Mouse (Mus musculus) CD8-positive naive resting alpha-beta T cell, adult 57 days (primary cell): ENCODE results near the gene Rab33b. TPM values are rescaled to one million over a fixed set of nuclear protein-coding genes. Genes with fewer than 3 reads are reported as not detected.

Source experiments
- total RNA-seq: library from RNA; stranded (reverse); gene quantifications from one replicate; pipeline ENCODE4 v1.2.4, GENCODE M21; 2023

Rab33b gene
- total RNA-seq, result 33.0 TPM

DNA sequence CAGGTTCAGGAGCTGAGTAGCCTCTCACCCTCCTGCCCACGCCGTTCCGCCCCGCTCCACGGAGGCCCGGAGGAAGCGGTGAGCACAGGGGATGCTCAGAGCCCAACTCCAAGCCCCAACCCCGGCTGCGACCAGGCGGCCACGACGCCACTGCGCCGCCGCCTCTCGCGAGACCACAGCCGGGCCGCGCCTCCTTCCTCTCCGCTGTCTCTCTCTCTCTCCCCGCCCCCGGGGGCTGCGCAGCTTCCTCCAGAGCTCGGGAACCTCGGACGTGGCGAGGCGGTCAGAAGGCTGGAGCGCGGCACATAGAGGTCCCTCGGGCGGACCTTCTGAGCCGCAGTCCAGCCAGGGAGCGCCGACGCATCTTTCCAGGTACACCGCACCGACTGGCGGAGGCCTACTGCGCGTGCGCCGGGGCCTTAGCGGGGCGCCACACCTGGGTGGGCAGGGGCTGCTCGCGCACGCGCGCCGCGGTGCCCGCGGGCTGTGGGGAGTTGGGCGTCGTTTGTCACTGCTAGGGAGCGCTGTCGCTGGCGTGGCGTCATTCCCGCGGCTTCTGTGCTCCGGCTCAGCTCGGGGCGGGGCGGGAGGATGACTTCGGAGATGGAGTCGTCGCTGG is at the start of gene Rab33b:
Gene Rab33b, plus strand, starts transcription at position 180 of the 619 bp plus-strand sequence.

Other genes with a start within 250 kb of the Rab33b start
- gene Elf2, start 143.3 kb upstream of the Rab33b start, total RNA-seq, result 128 TPM
- gene Mgarp, start 87.2 kb upstream of the Rab33b start, total RNA-seq, result not detected
- 48.3 TPM for gene Ndufc1, start 74.9 kb upstream of the Rab33b start, total RNA-seq
- gene Naa15, start 68.8 kb upstream of the Rab33b start, total RNA-seq, result 116 TPM
- gene Setd7, start 77.0 kb downstream of the Rab33b start, total RNA-seq, result 71.9 TPM
- 63.3 TPM for gene Mgst2, start 176.4 kb downstream of the Rab33b start, total RNA-seq